Mouse (Mus musculus) adrenal gland (tissue): ENCODE measurements at regions not wholly inside any gene's neighbourhood (a gene's known extent, or its start where the extent isn't known, plus 50 kb on each side); places are given as distances from the start of the nearest gene placed in this dataset.

ENCODE experiments used
- intact Hi-C: fragments of 180-260 bp; cut with DNase I; formaldehyde crosslinking; loops from one replicate; pipeline ENCODE4 v1.15.1; 2025

- intact Hi-C loops, result no loop called here
These were observed 69.6 kb downstream of the Prdm13 start for GRCm38 (mm10) chr4:21616116-21616515.

GRCm38 (mm10) chr4:21614429-21614828, 71.3 kb downstream of the Prdm13 start:
- intact Hi-C loops, result no loop called here

GRCm38 (mm10) chr4:21611531-21612282, 74.1 kb downstream of the Prdm13 start:
- intact Hi-C loops, result no loop called here

GRCm38 (mm10) chr4:21598024-21598423, 87.7 kb downstream of the Prdm13 start:
- intact Hi-C loops, result no loop called here

- intact Hi-C loops, result no loop called here
These were observed 138.0 kb downstream of the Prdm13 start for GRCm38 (mm10) chr4:21547771-21548170.

- intact Hi-C loops, result loop anchor here (5.0 to 10.0 kb wide), 3 partner anchors 155 to 995 kb away; no protein-coding TSS in a partner anchor
These were observed 146.2 kb downstream of the Prdm13 start for GRCm38 (mm10) chr4:21539583-21539982.

- intact Hi-C loops, result loop anchor here (5.0 to 10.0 kb wide), 3 partner anchors 159 to 991 kb away; no protein-coding TSS in a partner anchor
These were observed 149.8 kb downstream of the Prdm13 start for GRCm38 (mm10) chr4:21535973-21536372.

GRCm38 (mm10) chr4:21532186-21532585, 153.6 kb downstream of the Prdm13 start:
- intact Hi-C loops, result loop anchor here (10.0 kb wide), 2 partner anchors 163 to 987 kb away; no protein-coding TSS in a partner anchor
